10 mouse cellular contexts compared by ENCODE assay signal in the genomic region with DNA sequence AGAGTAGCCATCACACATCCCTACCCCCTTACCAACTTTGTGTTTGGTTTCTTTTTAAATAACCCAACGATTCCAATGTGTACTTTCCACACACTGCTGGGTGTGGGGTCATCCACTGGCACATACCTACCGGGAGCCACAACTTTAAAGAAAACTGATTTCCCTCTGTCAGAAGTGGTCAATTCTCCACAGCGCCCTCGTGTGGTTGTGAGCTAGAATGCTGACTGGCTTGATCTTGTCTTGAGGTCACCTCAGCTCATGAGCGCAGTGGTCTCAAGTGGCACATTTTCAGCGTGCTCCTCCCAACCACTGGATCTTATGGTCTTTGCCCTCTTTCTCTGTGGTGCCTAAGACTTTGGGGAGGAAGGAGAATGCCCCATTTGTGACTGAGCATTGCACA. TPM values are rescaled to one million over a fixed set of nuclear protein-coding genes. Genes with fewer than 3 reads are reported as not detected.
DNase-seq lines count a peak whose midpoint lies in the region; ATAC-seq and TF ChIP-seq lines count a peak whose summit lies in the region.
"Had no signal": no experiment of that assay in that cellular context is flagged by ENCODE, and none has a peak within 500 bp of the region (broad histone marks: within the 10 kb centered on the region; RNA-seq: fewer than 3 reads in every experiment).

No protein-coding gene starts in this region.

- H3K9me3 ChIP-seq in intestine, postnatal 0 days (ENCODE audit: control insufficient read depth), result no peaks in the 10 kb centered on the region
- H3K9me3 ChIP-seq in intestine, embryonic 16.5 days (ENCODE audit: control insufficient read depth, low read length), result no peaks in the 10 kb centered on the region
- H3K9me3 ChIP-seq in ES-E14 (ENCODE audit: control insufficient read depth, insufficient read depth, low read depth, low read length), result no peaks in the 10 kb centered on the region
- no peaks in the 10 kb centered on the region for H3K9me3 ChIP-seq in hindbrain, postnatal 0 days (ENCODE audit: low read length)
- H3K9me3 ChIP-seq: heart, embryonic 13.5 days; midbrain, embryonic 12.5 days had no signal

- DNase-seq in 416B (ENCODE audit: low read depth) (peak; percentile 61), ES-E14 (ENCODE audit: low read depth, low spot score) (peak; percentile 75)
- DNase-seq in cerebellum, adult 18-20 months, result peak; percentile 55 to 56
- DNase-seq in hindbrain, postnatal 0 days (ENCODE audit: low spot score), result peak; percentile 66
- DNase-seq in heart, adult 11 months, result no peak

- no peak overlapping the region for H3K9ac ChIP-seq in intestine, postnatal 0 days (ENCODE audit: low read depth, low read length)
- H3K9ac ChIP-seq in intestine, embryonic 16.5 days (ENCODE audit: low read depth, low read length), result no peak overlapping the region
- H3K9ac ChIP-seq in ES-E14 (ENCODE audit: insufficient read depth, low read depth, low read length, poor library complexity, severe bottlenecking), result no peak overlapping the region
- H3K9ac ChIP-seq in hindbrain, postnatal 0 days (replicated peaks; ENCODE audit: low read length), result no peak overlapping the region
- H3K9ac ChIP-seq: heart, embryonic 13.5 days; midbrain, embryonic 12.5 days had no signal

- peak; percentile 79 for TF ChIP-seq CTCF in intestine, postnatal 0 days (IDR thresholded peaks at IDR 0.05; ENCODE audit: low read depth)
- peak; percentile 74 for TF ChIP-seq CTCF in hindbrain, postnatal 0 days (IDR thresholded peaks at IDR 0.05; ENCODE audit: low read depth)
- peak; percentile 36 for TF ChIP-seq CTCF in olfactory bulb, adult 2 months (IDR thresholded peaks at IDR 0.05; ENCODE audit: insufficient read depth, low read depth, low read length)

- H3K36me3 ChIP-seq in intestine, postnatal 0 days (ENCODE audit: control insufficient read depth, insufficient read depth), result no peaks in the 10 kb centered on the region
- no peaks in the 10 kb centered on the region for H3K36me3 ChIP-seq in intestine, embryonic 16.5 days (ENCODE audit: control insufficient read depth, insufficient read depth, low read length)
- no peaks in the 10 kb centered on the region for H3K36me3 ChIP-seq in ES-E14 (ENCODE audit: control insufficient read depth, insufficient read depth, low read length, poor library complexity, severe bottlenecking)
- no peaks in the 10 kb centered on the region for H3K36me3 ChIP-seq in hindbrain, postnatal 0 days (ENCODE audit: insufficient read depth, low read length)
- H3K36me3 ChIP-seq: heart, embryonic 13.5 days; midbrain, embryonic 12.5 days had no signal

- ATAC-seq in intestine, postnatal 0 days, result no peak
- ATAC-seq in intestine, embryonic 16.5 days, result no peak
- ATAC-seq in hindbrain, postnatal 0 days, result no peak; the same call in 1 of the 2 replicates

- H3K27ac ChIP-seq in intestine, postnatal 0 days (ENCODE audit: low read depth, low read length), result no peak overlapping the region
- H3K27ac ChIP-seq in intestine, embryonic 16.5 days (ENCODE audit: low read length), result no peak overlapping the region
- no peak overlapping the region for H3K27ac ChIP-seq in ES-E14 (ENCODE audit: insufficient read depth, low read depth, low read length, poor library complexity, severe bottlenecking)
- no peak overlapping the region for H3K27ac ChIP-seq in hindbrain, postnatal 0 days
- no peak overlapping the region for H3K27ac ChIP-seq in olfactory bulb, adult 2 months (ENCODE audit: insufficient read depth, low read depth, low read length)
- H3K27ac ChIP-seq: heart, embryonic 13.5 days; midbrain, embryonic 12.5 days had no signal

- 19% methylated on average over 6 of the region's 6 CpGs for WGBS in intestine, postnatal 0 days
- WGBS in intestine, embryonic 16.5 days, result 24% methylated on average over 6 of the region's 6 CpGs
- 24% methylated on average over 6 of the region's 6 CpGs for WGBS in hindbrain, postnatal 0 days
- 22% methylated on average over 6 of the region's 6 CpGs for WGBS in olfactory bulb, adult 2 months

- H3K27me3 ChIP-seq in intestine, postnatal 0 days (replicated peaks; ENCODE audit: control insufficient read depth, insufficient read depth, low read length), result no peaks in the 10 kb centered on the region
- no peaks in the 10 kb centered on the region for H3K27me3 ChIP-seq in intestine, embryonic 16.5 days (replicated peaks; ENCODE audit: control insufficient read depth, insufficient read depth, low read length)
- no peaks in the 10 kb centered on the region for H3K27me3 ChIP-seq in hindbrain, postnatal 0 days (ENCODE audit: insufficient read depth, low read length)
- H3K27me3 ChIP-seq: heart, embryonic 13.5 days; midbrain, embryonic 12.5 days had no signal

- H3K4me1 ChIP-seq in intestine, postnatal 0 days (replicated peaks; ENCODE audit: control insufficient read depth, insufficient read depth, low read length), result no peaks in the 10 kb centered on the region
- H3K4me1 ChIP-seq in intestine, embryonic 16.5 days (ENCODE audit: control insufficient read depth, insufficient read depth, low read length), result no peaks in the 10 kb centered on the region
- H3K4me1 ChIP-seq in ES-E14 (ENCODE audit: control insufficient read depth in 2 of 2, insufficient read depth in 2 of 2, low read length in 2 of 2, poor library complexity in 1 of 2), result no peaks in the 10 kb centered on the region
- no peaks in the 10 kb centered on the region for H3K4me1 ChIP-seq in hindbrain, postnatal 0 days (ENCODE audit: insufficient read depth, low read length)
- H3K4me1 ChIP-seq in olfactory bulb, adult 2 months (ENCODE audit: control insufficient read depth, insufficient read depth, low read length), result no peaks in the 10 kb centered on the region
- H3K4me1 ChIP-seq: heart, embryonic 13.5 days; midbrain, embryonic 12.5 days had no signal

- in situ Hi-C loops in ES-E14 (cut with MboI; ENCODE audit: low sequenced_read_pairs in 2 of 2, unreplicated experiment in 2 of 2), result loop anchor here in 1 of 2 experiments (10.0 kb wide), 1 partner anchor 72 kb away; no protein-coding TSS in a partner anchor

- H3K4me2 ChIP-seq in intestine, postnatal 0 days (replicated peaks; ENCODE audit: low read depth), result no peak overlapping the region
- no peak overlapping the region for H3K4me2 ChIP-seq in intestine, embryonic 16.5 days (ENCODE audit: low read depth, low read length)
- no peak overlapping the region for H3K4me2 ChIP-seq in hindbrain, postnatal 0 days (ENCODE audit: low read depth, low read length)
- H3K4me2 ChIP-seq: heart, embryonic 13.5 days; midbrain, embryonic 12.5 days had no signal

- H3K4me3 ChIP-seq in intestine, postnatal 0 days (ENCODE audit: low read depth, low read length), result no peak overlapping the region
- no peak overlapping the region for H3K4me3 ChIP-seq in intestine, embryonic 16.5 days (ENCODE audit: low read length)
- no peak overlapping the region for H3K4me3 ChIP-seq in ES-E14 (ENCODE audit: insufficient read depth in 1 of 2, low read depth in 1 of 2, low read length in 2 of 2, poor library complexity in 1 of 2, severe bottlenecking in 1 of 2)
- H3K4me3 ChIP-seq in hindbrain, postnatal 0 days (ENCODE audit: low read length), result no peak overlapping the region
- H3K4me3 ChIP-seq in olfactory bulb, adult 2 months (ENCODE audit: insufficient read depth, low read depth, low read length), result no peak overlapping the region
- H3K4me3 ChIP-seq: heart, embryonic 13.5 days; midbrain, embryonic 12.5 days had no signal

- TF ChIP-seq POLR2A in olfactory bulb, adult 2 months (IDR thresholded peaks at IDR 0.05; ENCODE audit: insufficient read depth, low read depth, low read length), result no peak

TF ChIP-seq in ES-E14, 5 proteins besides CTCF, POLR2A, EP300 and RAD21:
- TF ChIP-seq HCFC1 (IDR thresholded peaks at IDR 0.05; ENCODE audit: borderline replicate concordance, insufficient read depth, low read length), result no peak
- peak; percentile 80 for TF ChIP-seq MAFK (IDR thresholded peaks at IDR 0.05; ENCODE audit: insufficient read depth, low read depth, low read length)
- peak; percentile 24; the same call in 1 of the 2 replicates for TF ChIP-seq ZC3H11A (IDR thresholded peaks at IDR 0.05; ENCODE audit: borderline replicate concordance, low read depth, low read length)
- no peak for TF ChIP-seq ZNF384 (IDR thresholded peaks at IDR 0.05; ENCODE audit: low read depth, low read length)
- no peak for TF ChIP-seq CHD2 (IDR thresholded peaks at IDR 0.05; ENCODE audit: low read depth, low read length)
TF ChIP-seq in ES-E14: peak in this region for 2.

RNA-seq across cellular contexts. Expression of gene Nms, which starts 2.2 kb away (rescaled TPM):
- polyA plus RNA-seq in intestine, postnatal 0 days (2015; fragmentation: Nextera tagmentation; extraction: Ambion mirVana), result not detected in 2 replicates
- not detected in 2 replicates for polyA plus RNA-seq in intestine, embryonic 16.5 days (2015; fragmentation: Nextera tagmentation; extraction: Ambion mirVana)
- total RNA-seq in ES-E14 (2012; rRNA removed), result not detected in 2 replicates
- 1.2 TPM in 1 of 2 replicates, not detected in the other for total RNA-seq in hindbrain, postnatal 0 days (2014; rRNA removed)
- 0.84 and 1.4 TPM in 2 replicates for polyA plus RNA-seq in hindbrain, postnatal 0 days (2015; fragmentation: Nextera tagmentation; extraction: Ambion mirVana)
- polyA plus RNA-seq in olfactory bulb, adult 2 months (2012; ENCODE audit: insufficient read depth, insufficient read length, low replicate concordance, missing spikeins), result not detected in 2 replicates
- polyA plus RNA-seq: heart, embryonic 13.5 days had no signal

RNA-seq across cellular contexts. Expression of gene Chst10, which starts 38.8 kb away (rescaled TPM):
- 0.93 and 1.4 TPM in 2 replicates for polyA plus RNA-seq in intestine, postnatal 0 days (2015; fragmentation: Nextera tagmentation; extraction: Ambion mirVana)
- polyA plus RNA-seq in intestine, embryonic 16.5 days (2015; fragmentation: Nextera tagmentation; extraction: Ambion mirVana), result 1.8 and 2.5 TPM in 2 replicates
- 5.1 and 8.9 TPM in 2 replicates for total RNA-seq in ES-E14 (2012; rRNA removed)
- 61.7 and 63.6 TPM in 2 replicates for total RNA-seq in hindbrain, postnatal 0 days (2014; rRNA removed)
- 56.2 and 56.7 TPM in 2 replicates for polyA plus RNA-seq in hindbrain, postnatal 0 days (2015; fragmentation: Nextera tagmentation; extraction: Ambion mirVana)
- polyA plus RNA-seq in olfactory bulb, adult 2 months (2012; ENCODE audit: insufficient read depth, insufficient read length, low replicate concordance, missing spikeins), result not detected in 2 replicates

RNA-seq across cellular contexts. Expression of gene Pdcl3, which starts 48.6 kb away (rescaled TPM):
- 125 and 126 TPM in 2 replicates for polyA plus RNA-seq in intestine, postnatal 0 days (2015; fragmentation: Nextera tagmentation; extraction: Ambion mirVana)
- polyA plus RNA-seq in intestine, embryonic 16.5 days (2015; fragmentation: Nextera tagmentation; extraction: Ambion mirVana), result 147 and 155 TPM in 2 replicates
- 48.8 and 80.9 TPM in 2 replicates for total RNA-seq in ES-E14 (2012; rRNA removed)
- total RNA-seq in hindbrain, postnatal 0 days (2014; rRNA removed), result 33.4 and 40.8 TPM in 2 replicates
- 148 and 151 TPM in 2 replicates for polyA plus RNA-seq in hindbrain, postnatal 0 days (2015; fragmentation: Nextera tagmentation; extraction: Ambion mirVana)
- not detected in 2 replicates for polyA plus RNA-seq in olfactory bulb, adult 2 months (2012; ENCODE audit: insufficient read depth, insufficient read length, low replicate concordance, missing spikeins)
